Mouse (Mus musculus) C2C12 (cell line): ENCODE measurements around the gene Flrt1. TPM values are rescaled to one million over a fixed set of nuclear protein-coding genes. Genes with fewer than 3 reads are reported as not detected.
A peak's percentile ranks its signal among the peaks of the same experiment; 100 is the strongest.

Experiments
- H3K27me3 ChIP-seq: one replicate; pipeline ENCODE4 v1.6.1; 2011; ENCODE audit not compliant: control insufficient read depth, insufficient read depth, insufficient read length
- H3K36me3 ChIP-seq: one replicate; pipeline ENCODE4 v1.6.1; 2011; ENCODE audit not compliant: control insufficient read depth, insufficient read depth
- H3K4me3 ChIP-seq: one replicate; pipeline ENCODE4 v1.5.1; 2011; ENCODE audit warnings: mild to moderate bottlenecking, control low read depth; ENCODE audit not compliant: poor library complexity, insufficient read depth, severe bottlenecking
- H3K79me2 ChIP-seq: one replicate; pipeline ENCODE4 v1.6.1; 2011; ENCODE audit not compliant: control insufficient read depth, insufficient read depth
- H3K79me3 ChIP-seq: one replicate; pipeline ENCODE4 v1.6.1; 2011; ENCODE audit warnings: low read depth, control low read depth
- H3ac ChIP-seq: one replicate; pipeline ENCODE3; 2011; ENCODE audit warnings: low read depth; ENCODE audit not compliant: control insufficient read depth, insufficient read length
- CEBPB ChIP-seq: IDR thresholded peaks from one replicate; pipeline ENCODE4 v1.6.1; 2011; ENCODE audit warnings: low read depth, mild to moderate bottlenecking, control low read depth, moderate library complexity
- CTCF ChIP-seq: IDR thresholded peaks from one replicate; pipeline ENCODE4 v1.5.1; 2011; ENCODE audit not compliant: control insufficient read depth, insufficient read depth, insufficient read length
- FOSL1 ChIP-seq: IDR thresholded peaks from one replicate; pipeline ENCODE4 v1.8.0; 2011; ENCODE audit warnings: mild to moderate bottlenecking, low read length; ENCODE audit not compliant: poor library complexity, insufficient read depth, severe bottlenecking
- MAX ChIP-seq: IDR thresholded peaks from one replicate; pipeline ENCODE4 v1.6.1; 2011; ENCODE audit warnings: mild to moderate bottlenecking, control low read depth
- MYOD1 ChIP-seq: IDR thresholded peaks from one replicate; pipeline ENCODE4 v1.6.1; 2011; ENCODE audit warnings: low read depth; ENCODE audit not compliant: control insufficient read depth, insufficient read length
- MYOG ChIP-seq: IDR thresholded peaks from one replicate; pipeline ENCODE4 v1.6.1; 2011; ENCODE audit not compliant: control insufficient read depth, insufficient read length; ENCODE audit errors: extremely low read depth
- USF1 ChIP-seq: IDR thresholded peaks from one replicate; pipeline ENCODE4 v1.6.1; 2011; ENCODE audit warnings: low read depth, mild to moderate bottlenecking, control low read depth, moderate library complexity
- polyA plus RNA-seq: library from polyadenylated mRNA; unstranded; fragments of >200 nt; fragmentation: generic; extraction: Trizol; gene quantifications from one replicate; pipeline ENCODE4 v1.2.1, GENCODE M21; 2012; ENCODE audit warnings: missing spikeins

Gene Flrt1
- polyA plus RNA-seq, 1 experiment: 0.08 TPM

- no peak for TF ChIP-seq FOSL1
- no peak overlapping the region for H3ac ChIP-seq
- H3K79me2 ChIP-seq: no peaks in the 10 kb centered on the region
- no peaks in the 10 kb centered on the region for H3K27me3 ChIP-seq
- H3K4me3 ChIP-seq: no peak overlapping the region
- H3K36me3 ChIP-seq: no peaks in the 10 kb centered on the region
- H3K79me3 ChIP-seq: no peaks in the 10 kb centered on the region
These were observed 35.5 kb downstream of the Flrt1 start for GRCm38 (mm10) chr19:7069781-7070763.

GRCm38 (mm10) chr19:7068661-7069531 is 36.6 kb downstream of the Flrt1 start:
- Histone ChIP-seq H3K4me3 (no peak overlapping the region), H3K79me2 (no peaks in the 10 kb centered on the region), H3K36me3 (no peaks in the 10 kb centered on the region), H3K27me3 (no peaks in the 10 kb centered on the region), H3ac (no peak overlapping the region), H3K79me3 (no peaks in the 10 kb centered on the region)
- TF ChIP-seq CTCF (peak; percentile 14), MYOG (no peak)

- no peaks in the 10 kb centered on the region for H3K27me3 ChIP-seq
- TF ChIP-seq MYOD1 (no peak), CTCF (peak; percentile 57), CEBPB (no peak), MYOG (no peak), MAX (no peak)
- no peaks in the 10 kb centered on the region for H3K79me3 ChIP-seq
- H3ac ChIP-seq: no peak overlapping the region
- no peak overlapping the region for H3K4me3 ChIP-seq
- no peaks in the 10 kb centered on the region for H3K36me3 ChIP-seq
- H3K79me2 ChIP-seq: no peaks in the 10 kb centered on the region
These were observed 37.4 kb downstream of the Flrt1 start for GRCm38 (mm10) chr19:7068136-7068535.

GRCm38 (mm10) chr19:7067344-7068050 is 38.0 kb downstream of the Flrt1 start:
- no peak overlapping the region for H3ac ChIP-seq
- TF ChIP-seq MYOG: no peak
- TF ChIP-seq MYOD1: no peak
- TF ChIP-seq CTCF: no peak
- no peak for TF ChIP-seq CEBPB
- TF ChIP-seq FOSL1: no peak
- no peak for TF ChIP-seq USF1
- TF ChIP-seq MAX: no peak
- H3K36me3 ChIP-seq: no peaks in the 10 kb centered on the region
- H3K79me3 ChIP-seq: no peaks in the 10 kb centered on the region
- no peak overlapping the region for H3K4me3 ChIP-seq
- H3K27me3 ChIP-seq: no peaks in the 10 kb centered on the region
- H3K79me2 ChIP-seq: no peaks in the 10 kb centered on the region

DNA sequence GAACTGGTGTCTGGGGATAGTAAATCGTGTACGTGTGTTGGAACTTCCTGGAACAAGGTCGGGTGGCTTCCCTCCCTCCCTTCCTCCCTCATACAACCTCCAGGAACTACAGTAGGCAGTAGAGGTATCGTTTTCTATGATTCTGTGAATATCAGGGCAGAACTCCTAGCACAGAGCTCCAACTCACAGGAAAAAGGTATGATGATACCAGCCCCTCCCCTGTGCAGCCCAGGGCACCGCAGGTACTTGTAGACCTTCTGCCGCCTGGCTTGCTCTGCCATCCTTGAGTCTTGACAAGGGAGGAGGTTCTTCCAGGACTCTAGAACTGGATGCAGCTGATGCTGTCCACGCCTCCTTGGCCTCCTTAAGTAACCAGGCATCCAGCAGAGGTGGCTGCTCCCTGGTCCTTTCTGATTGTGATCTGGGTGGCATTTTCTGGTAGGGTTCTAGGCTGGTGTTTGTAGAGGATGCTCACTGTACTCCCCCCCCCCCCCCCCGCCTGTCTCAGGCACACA is 38.6 kb downstream of the Flrt1 start:
- TF ChIP-seq USF1 (no peak), MYOD1 (no peak), CTCF (no peak), MYOG (no peak), MAX (no peak), CEBPB (no peak), FOSL1 (no peak)
- no peaks in the 10 kb centered on the region for H3K79me3 ChIP-seq
- H3ac ChIP-seq: no peak overlapping the region
- H3K27me3 ChIP-seq: no peaks in the 10 kb centered on the region
- H3K79me2 ChIP-seq: no peaks in the 10 kb centered on the region
- no peak overlapping the region for H3K4me3 ChIP-seq
- H3K36me3 ChIP-seq: no peaks in the 10 kb centered on the region
